Mouse (Mus musculus): ENCODE measurements around the gene 1700029I15Rik.

Gene 1700029I15Rik

DNA sequence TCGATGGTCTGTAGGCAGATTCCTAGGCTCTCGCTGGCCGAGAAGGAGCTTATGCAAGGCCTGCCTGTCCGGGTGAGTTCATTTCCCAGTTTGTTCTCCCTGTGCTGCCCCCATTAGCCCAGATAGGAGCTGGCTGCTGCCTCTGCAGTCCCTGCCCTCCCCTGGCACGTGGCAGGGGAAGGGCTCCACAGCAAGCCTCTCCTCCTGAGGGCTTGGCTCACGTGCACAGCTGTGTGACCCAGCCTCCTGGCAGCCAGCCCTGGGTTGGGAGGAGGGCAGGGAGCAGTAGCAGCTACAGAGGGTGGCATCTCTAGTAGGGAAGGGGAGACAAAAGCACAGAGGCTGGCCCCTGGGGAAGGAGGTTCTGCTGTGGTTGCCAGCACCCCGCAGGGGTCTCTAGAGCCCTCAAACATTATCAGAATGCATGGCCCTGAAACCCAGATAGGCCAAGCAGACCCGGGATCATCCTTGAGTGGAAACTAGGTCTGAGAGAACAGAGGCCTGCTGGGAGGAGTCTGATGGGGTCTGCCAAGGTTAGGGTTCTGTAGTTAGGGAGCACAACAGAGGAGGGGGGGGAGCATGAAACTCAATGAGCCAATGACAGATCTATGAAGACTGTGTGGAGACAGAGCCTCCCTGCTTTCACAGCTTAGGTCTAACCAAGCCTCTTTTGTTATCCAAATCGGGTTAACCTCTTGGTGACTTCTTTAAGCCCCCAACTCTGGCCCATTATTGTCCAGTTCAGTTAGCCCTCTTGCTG lies 41.5 kb downstream of the 1700029I15Rik start:
- peak; percentile 99 for DNase-seq (ENCODE audit: inconsistent age in 2 of 2, low spot score in 1 of 2)

DNA sequence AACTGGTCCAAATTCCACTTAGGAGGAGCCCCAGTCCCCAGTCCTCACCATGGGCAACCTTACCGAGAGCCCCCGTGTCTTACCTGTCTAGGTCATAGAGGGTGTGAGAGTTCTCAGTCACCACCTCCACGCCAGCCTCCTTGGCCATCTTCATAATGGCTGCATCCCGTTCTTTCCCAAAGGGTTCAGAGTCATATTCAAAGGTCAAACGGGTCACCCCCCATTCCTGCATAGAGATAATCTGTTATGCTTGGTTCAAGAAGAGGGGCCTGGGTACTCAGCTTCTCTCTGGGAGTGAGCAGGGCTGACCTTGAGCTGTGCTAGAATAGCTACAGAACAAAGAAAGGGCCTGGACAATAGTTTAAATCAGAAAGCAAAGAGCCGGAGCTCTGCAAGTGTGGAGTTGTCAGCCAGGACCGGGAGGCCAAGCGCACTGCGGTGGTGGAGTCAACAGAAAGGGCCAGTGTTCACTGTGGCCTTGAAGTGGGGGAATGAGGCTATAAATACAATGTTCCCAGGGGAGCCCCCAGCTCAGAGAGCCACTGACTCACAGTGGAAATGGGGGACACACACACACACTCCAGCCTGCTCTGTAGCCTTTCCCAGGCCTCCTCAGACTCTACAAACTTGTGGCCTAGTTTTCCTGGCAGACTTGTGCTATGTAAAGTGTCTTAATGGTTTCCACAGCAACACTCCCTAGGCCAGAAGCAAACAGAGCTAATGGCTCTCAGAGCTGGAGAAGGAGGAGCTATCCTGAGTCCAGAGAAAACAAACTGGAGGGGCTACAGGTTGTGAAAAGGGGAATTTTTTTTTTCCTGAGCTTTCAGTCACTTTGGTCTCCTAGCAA lies 42.3 kb downstream of the 1700029I15Rik start:
- peak; percentile 79 to 90 for DNase-seq (ENCODE audit: inconsistent age in 2 of 2, low spot score in 1 of 2)

DNA sequence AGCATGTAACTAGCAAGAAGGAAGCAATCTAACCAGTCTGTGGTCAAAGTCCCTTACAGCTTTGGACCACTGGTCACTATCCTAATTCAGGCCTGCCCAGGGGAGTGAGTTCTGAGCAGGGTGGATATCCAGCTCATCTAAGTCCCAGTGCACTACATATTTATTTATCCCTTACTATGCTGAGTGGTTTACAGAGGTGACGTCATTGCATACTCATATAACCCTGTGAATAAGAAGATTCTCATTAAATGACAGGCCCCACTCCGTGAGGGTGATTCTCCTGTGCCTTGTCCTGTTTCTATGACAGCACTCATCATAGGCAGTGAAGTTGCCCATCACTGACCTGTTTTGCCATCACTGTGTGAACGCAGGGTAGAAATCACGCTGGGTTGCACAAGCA lies 43.0 kb downstream of the 1700029I15Rik start:
- no peak for DNase-seq (ENCODE audit: inconsistent age in 2 of 2, low spot score in 1 of 2)

DNA sequence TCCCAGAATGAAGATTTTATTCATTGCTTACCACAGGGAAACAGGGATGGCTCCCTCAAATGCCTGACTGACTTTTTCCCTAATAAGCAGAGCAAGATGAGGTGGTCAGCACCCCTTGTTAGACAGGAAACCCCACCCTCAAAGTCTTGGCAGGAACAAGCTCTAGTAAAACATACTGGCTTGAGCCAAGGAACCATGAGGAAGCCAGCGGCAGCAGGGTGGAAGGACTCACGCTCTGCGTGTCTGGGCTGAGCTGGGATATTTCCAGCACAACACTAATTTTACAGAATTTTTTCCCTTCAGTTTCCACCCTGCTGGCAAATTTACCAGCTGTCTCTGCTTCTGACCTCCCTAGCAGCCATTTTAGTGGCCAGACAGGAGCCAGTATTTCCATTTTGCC lies 44.1 kb downstream of the 1700029I15Rik start:
- DNase-seq (ENCODE audit: inconsistent age in 2 of 2, low spot score in 1 of 2), result peak in 1 of 2 experiments; percentile 49

DNA sequence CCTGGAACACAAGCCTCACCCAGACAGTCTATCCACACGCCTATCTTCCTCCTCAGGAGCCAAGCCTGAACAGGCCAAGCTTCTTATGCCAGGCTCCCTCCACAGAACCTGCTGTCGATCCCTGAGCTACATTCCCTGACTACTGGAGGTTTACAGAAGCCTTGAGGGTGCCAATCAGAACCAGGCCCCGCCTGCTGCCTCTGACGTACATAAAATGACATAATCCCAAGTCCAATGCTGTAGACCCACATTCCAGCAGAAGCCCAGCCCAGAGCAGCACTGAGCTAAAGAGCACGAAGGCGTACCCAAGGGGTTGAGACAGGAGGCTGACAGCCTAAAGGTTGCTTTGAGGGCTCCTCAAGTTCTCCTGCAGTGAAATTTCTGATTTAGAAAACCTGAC lies 45.5 kb downstream of the 1700029I15Rik start:
- peak; percentile 90 to 94 for DNase-seq (ENCODE audit: inconsistent age in 2 of 2, low spot score in 1 of 2)

DNA sequence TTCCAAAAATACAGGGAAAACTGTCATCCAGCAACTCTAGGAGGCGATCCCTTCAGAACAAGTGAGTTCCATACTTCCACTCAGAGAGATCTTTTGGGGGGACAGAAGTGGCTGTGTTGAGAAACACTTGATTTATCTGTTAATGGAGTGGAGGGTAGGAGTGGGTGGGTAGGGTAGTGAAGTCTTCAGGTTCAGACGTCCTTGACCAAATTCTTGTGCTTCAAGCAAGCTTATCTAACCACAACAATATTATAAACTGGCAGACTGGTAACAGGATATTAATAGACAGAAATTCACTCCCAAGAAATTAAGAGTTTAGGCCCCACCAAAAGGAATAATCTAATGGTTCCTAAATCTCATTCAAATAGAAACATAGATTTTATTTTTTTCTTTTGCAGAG lies 47.8 kb downstream of the 1700029I15Rik start:
- DNase-seq (ENCODE audit: inconsistent age in 2 of 2, low spot score in 1 of 2), result peak in 1 of 2 experiments; percentile 61

DNA sequence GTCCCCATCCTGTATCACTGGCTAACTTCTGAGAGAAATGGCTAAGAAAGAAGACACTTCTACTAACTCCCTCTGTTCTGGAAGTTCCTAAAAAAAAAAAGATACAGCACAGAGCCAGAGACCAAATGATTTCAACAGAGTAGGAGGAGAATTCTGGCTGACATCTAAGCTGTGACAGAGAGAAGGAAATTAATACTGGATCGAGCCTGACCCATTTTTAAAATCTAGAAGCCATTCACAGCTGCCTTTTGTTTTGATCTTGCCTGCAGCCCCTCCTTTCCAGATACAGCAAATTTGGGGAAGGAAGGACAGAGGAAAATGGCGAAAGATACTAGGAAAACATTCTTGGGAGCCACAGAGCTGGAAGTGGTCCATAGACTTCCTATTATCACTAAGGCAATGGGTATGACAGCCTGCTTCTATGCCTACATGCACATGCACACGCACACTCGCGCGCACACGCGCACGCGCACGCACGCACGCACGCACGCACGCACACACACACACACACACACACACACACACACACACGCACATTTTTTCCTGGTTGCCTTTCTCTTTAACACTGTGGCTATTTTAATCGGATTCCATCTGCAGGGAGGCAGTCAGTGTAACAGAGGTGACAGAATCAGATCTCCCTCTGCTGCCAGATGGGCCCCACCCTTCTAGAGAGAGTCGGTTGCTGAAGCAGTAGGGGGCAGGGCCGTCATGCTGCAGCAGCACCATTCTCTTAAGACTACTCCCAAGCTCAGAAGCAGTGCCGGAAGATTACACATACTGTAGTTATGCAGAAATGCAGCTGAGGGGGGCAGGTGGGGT lies 48.6 kb downstream of the 1700029I15Rik start:
- peak; percentile 53 to 76 for DNase-seq (ENCODE audit: inconsistent age in 2 of 2, low spot score in 1 of 2)

DNA sequence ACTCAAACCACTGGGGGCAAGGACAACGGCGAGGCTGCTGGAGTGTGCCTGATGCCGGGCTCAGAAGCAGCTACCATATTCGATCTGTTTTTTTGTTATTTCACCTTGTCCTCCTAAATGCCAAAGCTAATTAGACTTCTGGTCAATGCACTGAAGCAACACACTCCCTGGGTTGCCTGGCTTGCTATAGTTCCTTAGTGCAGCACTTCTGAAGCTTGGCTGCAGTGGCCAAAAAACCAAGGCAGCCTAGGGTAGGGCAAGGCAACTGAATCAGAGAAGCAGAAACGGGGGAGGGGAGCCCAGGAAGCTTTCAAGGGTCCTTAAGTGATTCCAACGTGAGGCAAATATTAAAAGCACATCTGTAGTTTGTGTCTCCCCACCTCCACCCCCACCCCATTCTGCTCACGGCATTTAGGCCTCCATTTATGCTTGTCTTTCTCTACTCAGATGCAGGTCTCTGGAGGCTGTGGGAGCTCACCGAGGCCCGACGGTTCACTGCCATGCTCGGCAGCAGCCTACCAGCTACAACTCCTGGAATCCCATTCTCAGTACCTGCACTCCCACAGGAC lies 49.4 kb downstream of the 1700029I15Rik start:
- DNase-seq (ENCODE audit: inconsistent age in 2 of 2, low spot score in 1 of 2), result peak in 1 of 2 experiments; percentile 64

DNA sequence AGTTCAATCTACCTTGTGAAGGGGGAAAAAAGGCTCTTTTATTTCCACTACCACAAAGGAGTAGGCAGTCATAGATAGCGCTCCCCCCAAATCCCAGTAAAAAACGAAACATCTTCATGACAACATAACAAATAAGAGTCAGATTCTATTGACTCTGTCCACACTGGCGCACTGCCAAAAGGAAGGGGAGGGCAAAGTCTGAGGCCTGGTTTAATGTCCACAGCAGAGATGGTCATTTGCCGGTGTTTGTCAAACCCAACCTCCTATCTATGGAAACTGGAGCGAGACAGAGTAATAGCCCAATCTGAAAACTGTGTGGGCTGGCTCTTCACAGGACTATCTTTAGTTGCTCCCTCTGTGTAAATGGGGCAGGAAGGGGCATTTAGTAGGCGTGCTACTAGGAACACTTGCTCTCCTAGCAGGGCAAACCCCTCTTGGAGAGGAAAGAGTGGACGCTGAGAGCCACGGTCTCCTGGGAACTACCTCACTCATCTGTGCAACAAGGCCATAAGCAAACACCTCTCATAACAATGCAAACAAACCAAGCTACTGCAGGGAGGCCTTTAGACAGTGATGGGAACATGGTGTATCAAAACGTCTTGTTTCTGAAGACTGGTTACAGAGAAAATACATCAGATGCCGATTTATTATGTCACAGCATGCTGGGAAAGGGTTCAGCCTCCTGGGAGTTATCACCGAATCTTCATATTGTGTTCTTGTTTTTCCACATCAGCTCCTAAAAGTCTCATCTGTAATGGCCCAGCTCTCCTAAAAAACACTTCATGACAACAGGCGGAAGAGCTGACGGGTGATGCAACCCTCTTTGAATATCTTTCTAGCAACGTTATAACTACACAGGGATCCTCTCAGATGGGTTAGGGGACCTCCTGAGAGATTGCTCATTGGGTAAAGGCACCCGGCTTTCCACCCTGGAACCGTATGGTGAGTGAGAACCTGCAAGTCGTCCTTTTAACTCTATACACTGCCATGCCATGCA lies 50.3 kb downstream of the 1700029I15Rik start:
- peak; percentile 55 to 82 for DNase-seq (ENCODE audit: inconsistent age in 2 of 2, low spot score in 1 of 2)

DNA sequence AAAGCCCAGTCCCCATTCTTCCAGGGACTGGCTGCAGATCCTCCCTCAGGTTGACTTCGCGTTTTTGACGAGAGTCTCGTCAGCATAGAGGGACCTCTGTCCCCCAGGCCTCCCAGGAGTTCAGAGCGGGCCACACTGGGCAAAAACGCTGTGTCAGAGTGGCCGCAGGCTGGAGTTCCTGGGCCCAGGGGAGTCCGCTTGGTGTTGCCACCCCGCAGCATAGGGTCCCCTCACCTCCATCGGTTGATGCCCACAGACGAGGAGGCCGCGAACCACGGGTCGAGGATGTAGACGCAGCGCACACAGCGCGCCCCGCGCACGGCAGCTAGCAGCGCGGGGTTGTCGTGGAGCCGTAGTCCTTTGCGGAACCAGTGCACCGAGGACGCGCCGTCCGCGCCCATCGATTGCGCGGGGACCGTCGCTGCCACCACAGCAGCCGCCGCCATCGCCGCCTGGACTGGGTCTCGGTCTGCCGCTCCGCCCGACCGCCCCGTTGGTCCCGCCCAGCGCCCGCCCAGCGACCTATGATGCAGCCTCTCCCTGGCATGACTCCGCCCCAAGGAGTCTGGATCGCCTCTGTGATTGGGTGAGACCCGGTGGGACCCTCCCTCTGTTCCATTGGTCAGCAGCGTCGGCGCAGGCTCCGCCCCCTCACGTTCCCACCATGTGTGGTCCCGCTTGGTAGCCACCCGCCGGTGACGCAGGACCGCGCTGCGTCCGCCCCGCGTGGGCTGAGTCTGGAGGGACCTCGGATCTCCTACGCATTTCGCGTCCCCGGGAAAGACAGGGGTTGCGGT lies 51.4 kb downstream of the 1700029I15Rik start, which contains the start of gene Cry2:
Cry2 (minus strand) TSS at position 466 of the 797 bp plus-strand sequence.
- DNase-seq (ENCODE audit: inconsistent age in 2 of 2, low spot score in 1 of 2), result peak; percentile 99 to 100

DNA sequence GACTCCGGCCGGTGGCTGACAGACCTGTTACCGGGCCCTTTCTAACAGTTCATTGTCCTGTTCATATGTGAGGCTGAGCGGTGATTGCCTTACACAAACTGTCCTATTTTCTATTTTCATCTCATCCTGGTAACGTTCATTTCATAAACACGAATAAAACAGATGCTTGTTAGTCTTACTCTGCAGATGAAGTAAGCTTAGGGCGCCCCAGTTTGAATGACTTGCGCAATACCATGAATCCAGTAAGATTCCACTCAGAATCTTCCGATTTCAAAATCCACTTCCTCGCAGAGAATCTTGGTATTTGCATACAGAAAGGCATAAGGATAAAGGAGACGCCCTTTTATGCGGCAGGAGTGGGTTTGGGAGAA lies 52.0 kb downstream of the 1700029I15Rik start:
- no peak for DNase-seq (ENCODE audit: inconsistent age in 2 of 2, low spot score in 1 of 2)

DNA sequence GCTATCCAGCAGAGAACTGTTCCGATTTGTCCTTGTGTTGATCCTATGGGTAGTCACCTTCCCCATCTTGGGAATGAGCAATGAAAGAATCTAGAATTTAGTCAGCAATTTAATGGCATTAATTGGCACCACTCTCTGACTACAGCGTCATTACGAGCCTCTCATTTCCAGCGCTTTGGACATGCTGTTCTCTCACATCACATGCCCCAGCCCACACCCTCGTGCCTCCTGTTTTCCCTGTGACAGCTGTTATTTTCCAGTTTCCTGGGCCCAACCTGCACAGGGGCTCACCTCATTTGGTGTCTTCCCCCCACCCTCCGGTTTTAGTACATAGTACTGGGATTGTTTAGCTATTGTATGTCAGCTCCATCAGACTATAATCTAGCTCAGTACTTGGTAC lies 52.7 kb downstream of the 1700029I15Rik start:
- no peak for DNase-seq (ENCODE audit: inconsistent age in 2 of 2, low spot score in 1 of 2)

Data from adrenal gland, adult (tissue).